Mouse (Mus musculus) ES-E14 (cell line): ENCODE data around the gene Itgb6.

Experiments used
- CHD2 ChIP-seq: IDR thresholded peaks from 2 replicates; pipeline ENCODE4 v1.6.1; 2014; ENCODE audit warnings: mild to moderate bottlenecking, low read depth, low read length, inconsistent platforms
- HCFC1 ChIP-seq: IDR thresholded peaks from 2 replicates; pipeline ENCODE4 v1.6.1; 2012; ENCODE audit warnings: low read length, inconsistent platforms, borderline replicate concordance; ENCODE audit not compliant: insufficient read depth
- MAFK ChIP-seq: IDR thresholded peaks from 2 replicates; pipeline ENCODE4 v1.6.1; 2014; ENCODE audit warnings: mild to moderate bottlenecking, low read depth, low read length, inconsistent platforms; ENCODE audit not compliant: insufficient read depth
- ZC3H11A ChIP-seq: IDR thresholded peaks from 2 replicates; pipeline ENCODE4 v1.6.1; 2012; ENCODE audit warnings: low read depth, mild to moderate bottlenecking, inconsistent platforms, low read length, borderline replicate concordance

- TF ChIP-seq MAFK (no peak), HCFC1 (no peak), ZC3H11A (no peak), CHD2 (no peak)
Measured at GRCm38 (mm10) chr2:60643406-60643805, 79.0 kb downstream of the Itgb6 start.
